Mouse (Mus musculus) bone marrow, adult 2 months (tissue): ENCODE data around the gene Furin.

ENCODE experiments used
- CTCF ChIP-seq: fragments of 200-500 bp; IDR thresholded peaks from 2 replicates; pipeline ENCODE4 v1.5.1; 2011; ENCODE audit warnings: low read length, control low read depth; ENCODE audit not compliant: control insufficient read depth, insufficient read depth
- POLR2A ChIP-seq: fragments of 200-500 bp; IDR thresholded peaks from 2 replicates; pipeline ENCODE4 v1.6.1; 2011; ENCODE audit warnings: low read depth, mild to moderate bottlenecking, control low read depth, low read length, borderline replicate concordance; ENCODE audit not compliant: control insufficient read depth

GRCm38 (mm10) chr7:80400099-80400498, 5.1 kb downstream of the Furin start:
- TF ChIP-seq CTCF (no peak), POLR2A (no peak)
